Mouse (Mus musculus) CD8-positive naive resting alpha-beta T cell, adult 57 days (primary cell): ENCODE results near the gene Gm1113. TPM values are rescaled to one million over a fixed set of nuclear protein-coding genes. Genes with fewer than 3 reads are reported as not detected.

Source experiments
- total RNA-seq: library from RNA; stranded (reverse); gene quantifications from one replicate; pipeline ENCODE4 v1.2.4, GENCODE M21; 2023

Gm1113 gene
- total RNA-seq = not detected

GRCm38 (mm10) chr9:35518169-35518568 is at the start of gene Gm1113:
TSS of gene Gm1113 (minus strand) at chr9:35518269.

GRCm38 (mm10) chr9:35558257-35559008 is 40.4 kb upstream of the Gm1113 start, which contains the start of the genes Ddx25 and Pus3:
TSS of gene Ddx25 (minus strand) at chr9:35558528.
TSS of gene Pus3 (plus strand) at chr9:35558595.

Other genes with a start within 250 kb of the Gm1113 start
- 21.7 TPM for gene Cdon, start 97.1 kb downstream of the Gm1113 start, total RNA-seq
- 0.34 TPM for gene Ddx25, start 40.3 kb upstream of the Gm1113 start, total RNA-seq
- gene Pus3, start 40.3 kb upstream of the Gm1113 start, total RNA-seq = 38.0 TPM
- 0.67 TPM for gene Pate2, start 52.0 kb upstream of the Gm1113 start, total RNA-seq
- gene Hyls1, start 52.1 kb upstream of the Gm1113 start, total RNA-seq = 9.2 TPM
- not detected for gene Pate4, start 93.7 kb upstream of the Gm1113 start, total RNA-seq
- not detected for gene Pate3, start 129.9 kb upstream of the Gm1113 start, total RNA-seq
- not detected for gene Pate1, start 169.1 kb upstream of the Gm1113 start, total RNA-seq
- not detected for gene Gm17677, start 222.8 kb upstream of the Gm1113 start, total RNA-seq